Mouse (Mus musculus): ENCODE data around the gene H2-Ob. TPM values are rescaled to one million over a fixed set of nuclear protein-coding genes. Genes with fewer than 3 reads are reported as not detected.

The H2-Ob gene
- polyA plus RNA-seq, 1 experiment = not detected

DNA sequence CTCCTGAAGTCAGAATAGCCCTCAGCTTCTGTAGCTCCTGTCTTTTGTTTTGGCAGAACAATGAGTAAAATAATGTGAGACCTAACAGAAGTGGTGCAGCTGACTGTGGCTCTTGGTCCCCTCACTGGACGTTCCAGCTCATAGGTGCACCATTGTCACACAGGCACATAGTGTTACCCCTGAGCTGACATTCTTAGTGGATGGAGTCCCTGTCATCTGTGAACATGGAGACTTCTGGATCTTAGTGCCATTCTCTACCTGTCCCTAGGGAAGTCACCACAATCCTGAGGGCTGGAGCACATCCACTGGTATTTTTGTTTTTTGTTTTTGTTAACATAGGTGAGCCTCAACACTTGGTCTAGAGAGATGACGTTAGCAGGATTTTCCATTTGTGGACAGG lies 32.2 kb downstream of the H2-Ob start:
- H3K9ac ChIP-seq (ENCODE audit: low read depth, poor library complexity, severe bottlenecking) = no peak overlapping the region
- H3K4me1 ChIP-seq (ENCODE audit: control insufficient read depth, insufficient read depth, low read length) = no peaks in the 10 kb centered on the region
- no peak overlapping the region for H3K27ac ChIP-seq (ENCODE audit: insufficient read depth, low read length)
- H3K36me3 ChIP-seq (ENCODE audit: control insufficient read depth, insufficient read depth, low read length, poor library complexity, severe bottlenecking) = no peaks in the 10 kb centered on the region
- no peaks in the 10 kb centered on the region for H3K27me3 ChIP-seq (ENCODE audit: control insufficient read depth, insufficient read depth, low read length, poor library complexity, severe bottlenecking)
- no peak overlapping the region for H3K4me3 ChIP-seq (ENCODE audit: low read depth, low read length)
- TF ChIP-seq EP300 (IDR thresholded peaks at IDR 0.05; ENCODE audit: insufficient read depth, low read depth, low read length) (no peak), POLR2A (IDR thresholded peaks at IDR 0.05; ENCODE audit: insufficient read depth, low read length) (no peak), CTCF (IDR thresholded peaks at IDR 0.05; ENCODE audit: low read depth, low read length) (no peak)
- H3K9me3 ChIP-seq (replicated peaks; ENCODE audit: control insufficient read depth, insufficient read depth, low read length, poor library complexity, severe bottlenecking) = no peaks in the 10 kb centered on the region

DNA sequence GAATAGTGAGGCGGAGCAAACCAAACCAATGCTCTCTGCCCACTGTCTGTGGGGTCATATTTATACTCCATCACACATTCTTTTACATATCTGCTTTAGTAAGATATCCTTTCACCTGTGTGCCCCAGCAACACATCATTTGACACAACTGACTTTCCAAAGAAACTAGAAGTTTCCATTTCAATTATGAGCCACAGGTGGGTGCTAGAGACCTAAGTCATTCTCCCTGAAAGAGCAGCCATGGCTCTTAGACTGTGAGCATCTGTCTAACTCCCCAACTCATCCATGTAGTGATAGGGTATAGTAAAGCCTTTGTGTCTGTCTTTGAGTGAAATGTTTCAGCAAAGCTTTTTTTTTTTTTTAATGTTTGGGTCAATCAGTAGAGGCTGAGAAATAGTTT lies 33.4 kb downstream of the H2-Ob start:
- Histone ChIP-seq H3K4me3 (ENCODE audit: low read depth, low read length) (no peak overlapping the region), H3K9me3 (replicated peaks; ENCODE audit: control insufficient read depth, insufficient read depth, low read length, poor library complexity, severe bottlenecking) (no peaks in the 10 kb centered on the region), H3K4me1 (ENCODE audit: control insufficient read depth, insufficient read depth, low read length) (no peaks in the 10 kb centered on the region), H3K27ac (ENCODE audit: insufficient read depth, low read length) (no peak overlapping the region), H3K36me3 (ENCODE audit: control insufficient read depth, insufficient read depth, low read length, poor library complexity, severe bottlenecking) (no peaks in the 10 kb centered on the region), H3K27me3 (ENCODE audit: control insufficient read depth, insufficient read depth, low read length, poor library complexity, severe bottlenecking) (no peaks in the 10 kb centered on the region), H3K9ac (ENCODE audit: low read depth, poor library complexity, severe bottlenecking) (no peak overlapping the region)
- TF ChIP-seq CTCF (IDR thresholded peaks at IDR 0.05; ENCODE audit: low read depth, low read length) (no peak), EP300 (IDR thresholded peaks at IDR 0.05; ENCODE audit: insufficient read depth, low read depth, low read length) (no peak), POLR2A (IDR thresholded peaks at IDR 0.05; ENCODE audit: insufficient read depth, low read length) (no peak)

DNA sequence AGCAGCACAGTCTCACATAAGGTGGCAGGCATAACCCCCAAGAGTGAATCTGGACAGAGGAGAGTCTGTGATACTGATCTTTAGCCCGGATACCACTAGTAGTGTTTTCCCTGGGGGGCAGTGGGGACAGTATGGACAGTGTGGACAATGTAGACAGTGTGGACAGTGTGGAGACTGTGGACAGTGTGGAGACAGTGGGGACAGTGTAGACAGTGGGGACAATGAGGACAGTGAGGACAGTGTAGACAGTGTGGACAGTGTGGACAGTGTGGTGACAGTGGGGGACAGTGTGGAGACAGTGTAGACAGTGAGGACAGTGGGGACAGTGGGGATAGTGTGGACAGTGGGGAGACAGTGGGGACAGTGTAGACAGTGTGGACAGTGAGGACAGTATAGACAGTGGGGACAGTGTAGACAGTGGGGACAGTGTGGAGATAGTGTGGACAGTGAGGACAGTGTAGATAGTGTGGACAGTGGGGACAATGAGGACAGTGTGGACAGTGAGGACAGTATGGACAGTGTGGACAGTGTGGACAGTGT lies 41.9 kb downstream of the H2-Ob start:
- no peak overlapping the region for H3K9ac ChIP-seq (ENCODE audit: low read depth, poor library complexity, severe bottlenecking)
- H3K36me3 ChIP-seq (ENCODE audit: control insufficient read depth, insufficient read depth, low read length, poor library complexity, severe bottlenecking) = no peaks in the 10 kb centered on the region
- no peaks in the 10 kb centered on the region for H3K27me3 ChIP-seq (ENCODE audit: control insufficient read depth, insufficient read depth, low read length, poor library complexity, severe bottlenecking)
- no peak overlapping the region for H3K4me3 ChIP-seq (ENCODE audit: low read depth, low read length)
- H3K27ac ChIP-seq (ENCODE audit: insufficient read depth, low read length) = no peak overlapping the region
- H3K9me3 ChIP-seq (replicated peaks; ENCODE audit: control insufficient read depth, insufficient read depth, low read length, poor library complexity, severe bottlenecking) = no peaks in the 10 kb centered on the region
- no peaks in the 10 kb centered on the region for H3K4me1 ChIP-seq (ENCODE audit: control insufficient read depth, insufficient read depth, low read length)
- TF ChIP-seq POLR2A (IDR thresholded peaks at IDR 0.05; ENCODE audit: insufficient read depth, low read length) = no peak
- no peak for TF ChIP-seq CTCF (IDR thresholded peaks at IDR 0.05; ENCODE audit: low read depth, low read length)
- no peak for TF ChIP-seq EP300 (IDR thresholded peaks at IDR 0.05; ENCODE audit: insufficient read depth, low read depth, low read length)

DNA sequence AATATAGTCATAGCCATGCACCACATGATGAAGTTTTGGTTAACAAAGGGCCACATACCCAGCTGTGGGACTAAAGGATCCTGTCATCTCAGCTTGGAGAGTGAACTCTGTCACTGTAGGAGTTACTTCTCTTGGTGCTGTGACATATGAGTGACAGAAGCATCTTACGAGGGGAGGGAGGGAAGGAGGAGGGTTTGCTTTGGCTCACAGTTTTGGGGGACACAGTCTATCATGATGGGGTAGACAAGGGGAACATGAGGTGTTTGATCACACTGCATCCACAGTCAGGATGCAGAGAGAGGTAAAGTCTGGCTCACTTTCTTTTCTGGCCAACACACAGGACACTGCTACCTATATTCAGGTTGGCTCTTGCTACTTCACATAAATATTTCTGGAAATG lies 43.1 kb downstream of the H2-Ob start:
- H3K27me3 ChIP-seq (ENCODE audit: control insufficient read depth, insufficient read depth, low read length, poor library complexity, severe bottlenecking) = no peaks in the 10 kb centered on the region
- no peak overlapping the region for H3K9ac ChIP-seq (ENCODE audit: low read depth, poor library complexity, severe bottlenecking)
- no peak overlapping the region for H3K27ac ChIP-seq (ENCODE audit: insufficient read depth, low read length)
- H3K4me1 ChIP-seq (ENCODE audit: control insufficient read depth, insufficient read depth, low read length) = no peaks in the 10 kb centered on the region
- no peaks in the 10 kb centered on the region for H3K9me3 ChIP-seq (replicated peaks; ENCODE audit: control insufficient read depth, insufficient read depth, low read length, poor library complexity, severe bottlenecking)
- TF ChIP-seq CTCF (IDR thresholded peaks at IDR 0.05; ENCODE audit: low read depth, low read length) = no peak
- TF ChIP-seq EP300 (IDR thresholded peaks at IDR 0.05; ENCODE audit: insufficient read depth, low read depth, low read length) = no peak
- TF ChIP-seq POLR2A (IDR thresholded peaks at IDR 0.05; ENCODE audit: insufficient read depth, low read length) = no peak
- H3K4me3 ChIP-seq (ENCODE audit: low read depth, low read length) = no peak overlapping the region
- H3K36me3 ChIP-seq (ENCODE audit: control insufficient read depth, insufficient read depth, low read length, poor library complexity, severe bottlenecking) = no peaks in the 10 kb centered on the region

DNA sequence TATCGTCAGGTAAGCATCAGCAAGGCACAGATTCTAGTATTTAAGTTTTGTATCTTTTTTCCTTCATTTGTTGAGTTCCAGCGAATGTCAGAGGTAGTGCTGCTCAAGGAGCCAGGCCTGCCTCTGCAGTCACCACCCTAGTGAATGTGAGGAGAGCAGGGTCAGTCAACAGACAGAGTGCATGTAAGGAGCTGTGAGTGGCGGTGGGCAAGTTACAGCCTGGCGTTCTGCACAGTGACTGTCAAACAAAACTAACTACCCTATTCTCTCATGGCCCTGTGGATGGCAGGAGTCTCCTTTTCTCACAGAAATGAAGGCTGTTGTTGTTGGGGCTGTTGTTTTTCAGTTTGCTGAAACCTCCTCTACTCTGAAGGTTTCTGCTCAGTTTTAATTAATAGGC lies 46.7 kb downstream of the H2-Ob start:
- H3K36me3 ChIP-seq (ENCODE audit: control insufficient read depth, insufficient read depth, low read length, poor library complexity, severe bottlenecking) = no peaks in the 10 kb centered on the region
- no peak overlapping the region for H3K27ac ChIP-seq (ENCODE audit: insufficient read depth, low read length)
- no peak overlapping the region for H3K9ac ChIP-seq (ENCODE audit: low read depth, poor library complexity, severe bottlenecking)
- no peak overlapping the region for H3K4me3 ChIP-seq (ENCODE audit: low read depth, low read length)
- H3K9me3 ChIP-seq (replicated peaks; ENCODE audit: control insufficient read depth, insufficient read depth, low read length, poor library complexity, severe bottlenecking) = no peaks in the 10 kb centered on the region
- TF ChIP-seq EP300 (IDR thresholded peaks at IDR 0.05; ENCODE audit: insufficient read depth, low read depth, low read length) = no peak
- no peak for TF ChIP-seq CTCF (IDR thresholded peaks at IDR 0.05; ENCODE audit: low read depth, low read length)
- TF ChIP-seq POLR2A (IDR thresholded peaks at IDR 0.05; ENCODE audit: insufficient read depth, low read length) = no peak
- H3K4me1 ChIP-seq (ENCODE audit: control insufficient read depth, insufficient read depth, low read length) = no peaks in the 10 kb centered on the region
- H3K27me3 ChIP-seq (ENCODE audit: control insufficient read depth, insufficient read depth, low read length, poor library complexity, severe bottlenecking) = no peaks in the 10 kb centered on the region

GRCm38 (mm10) chr17:34285848-34286247 lies 47.1 kb downstream of the H2-Ob start:
- Histone ChIP-seq H3K27me3 (ENCODE audit: control insufficient read depth, insufficient read depth, low read length, poor library complexity, severe bottlenecking) (no peaks in the 10 kb centered on the region), H3K9ac (ENCODE audit: low read depth, poor library complexity, severe bottlenecking) (no peak overlapping the region), H3K27ac (ENCODE audit: insufficient read depth, low read length) (no peak overlapping the region), H3K9me3 (replicated peaks; ENCODE audit: control insufficient read depth, insufficient read depth, low read length, poor library complexity, severe bottlenecking) (no peaks in the 10 kb centered on the region), H3K4me1 (ENCODE audit: control insufficient read depth, insufficient read depth, low read length) (no peaks in the 10 kb centered on the region), H3K36me3 (ENCODE audit: control insufficient read depth, insufficient read depth, low read length, poor library complexity, severe bottlenecking) (no peaks in the 10 kb centered on the region), H3K4me3 (ENCODE audit: low read depth, low read length) (no peak overlapping the region)
- TF ChIP-seq CTCF (IDR thresholded peaks at IDR 0.05; ENCODE audit: low read depth, low read length) (peak; percentile 82), POLR2A (IDR thresholded peaks at IDR 0.05; ENCODE audit: insufficient read depth, low read length) (no peak), EP300 (IDR thresholded peaks at IDR 0.05; ENCODE audit: insufficient read depth, low read depth, low read length) (no peak)
